Mouse (Mus musculus) adrenal gland, adult 2 months (tissue): Measurements from ENCODE around the gene Gm28919. TPM values are rescaled to one million over a fixed set of nuclear protein-coding genes. Genes with fewer than 3 reads are reported as not detected.
"Not testable (repeated sequence)": the region's sequence is repeated elsewhere in the genome, so short reads cannot be mapped to it uniquely, and the experiment has no call there.

Experiments used
- DNase-seq: peaks from one replicate; pipeline ENCODE4 v3.0.0; 2021
- long read RNA-seq: library from polyadenylated mRNA; stranded (forward); transcript quantifications from one replicate; pipeline ENCODE4 v2.0.0, GENCODE M21; 2021
- polyA plus RNA-seq: library from polyadenylated mRNA; depleted of rRNA; stranded (reverse); fragments of >200 nt; gene quantifications from 2 replicates; pipeline ENCODE4 v1.2.3, GENCODE M21; 2012; rRNA removed
- total RNA-seq, 2 experiments: library from RNA; stranded (reverse); gene quantifications; 2 replicates each; pipeline ENCODE4 v1.2.3; 2021

The Gm28919 gene
- not detected for total RNA-seq
- polyA plus RNA-seq, result not detected in 2 replicates
- long read RNA-seq, result 0 reads

GRCm38 (mm10) chrY:6583246-6583645, at the start of gene Gm28919:
Gene Gm28919 (plus strand): TSS chrY:6583546.
- not testable (repeated sequence) for DNase-seq

Other genes starting within 250 kb of the Gm28919 start
- not detected for gene Gm21719, start 99.3 kb downstream of the Gm28919 start, total RNA-seq
- gene Gm21719, start 99.3 kb downstream of the Gm28919 start, polyA plus RNA-seq, result not detected in 2 replicates